Mouse (Mus musculus) heart, embryonic 11.5 days (tissue): ENCODE measurements around the gene Agbl5. TPM values are rescaled to one million over a fixed set of nuclear protein-coding genes. Genes with fewer than 3 reads are reported as not detected.

Experiments used
- ATAC-seq: fragments of 200-750 bp; cut with Nextera tagmentation; replicated peaks from 2 replicates; pipeline ENCODE4 v1.8.0; 2017; ENCODE audit warnings: moderate library complexity; ENCODE audit not compliant: insufficient number of reproducible peaks, low FRiP score, low TSS enrichment
- H3K27ac ChIP-seq: fragments of 300-500 bp; sonication (generic); 2 replicates; pipeline ENCODE4 v1.5.1; 2014; ENCODE audit warnings: mild to moderate bottlenecking, low read depth, low read length
- H3K27me3 ChIP-seq: fragments of 300-500 bp; sonication (generic); 2 replicates; pipeline ENCODE4 v1.6.1; 2014; ENCODE audit warnings: mild to moderate bottlenecking, low read length, mixed read lengths; ENCODE audit not compliant: control insufficient read depth, insufficient read depth
- H3K36me3 ChIP-seq: fragments of 300-500 bp; sonication (generic); 2 replicates; pipeline ENCODE4 v1.6.1; 2014; ENCODE audit warnings: mild to moderate bottlenecking, low read length, moderate library complexity, mixed read lengths; ENCODE audit not compliant: control insufficient read depth, insufficient read depth
- H3K4me1 ChIP-seq: fragments of 300-500 bp; sonication (generic); 2 replicates; pipeline ENCODE4 v1.6.1; 2014; ENCODE audit warnings: low read length; ENCODE audit not compliant: control insufficient read depth, insufficient read depth
- H3K4me2 ChIP-seq: fragments of 300-500 bp; sonication (generic); 2 replicates; pipeline ENCODE4 v1.6.1; 2014; ENCODE audit warnings: mild to moderate bottlenecking, moderate library complexity
- H3K4me3 ChIP-seq: fragments of 300-500 bp; sonication (generic); 2 replicates; pipeline ENCODE4 v1.5.1; 2014; ENCODE audit warnings: low read depth, low read length
- H3K9ac ChIP-seq: fragments of 300-500 bp; sonication (generic); 2 replicates; pipeline ENCODE4 v1.6.1; 2014; ENCODE audit warnings: mild to moderate bottlenecking, low read depth, low read length, moderate library complexity
- H3K9me3 ChIP-seq: fragments of 300-500 bp; sonication (generic); replicated peaks from 2 replicates; pipeline ENCODE4 v1.6.1; 2016; ENCODE audit warnings: low read length; ENCODE audit not compliant: control insufficient read depth
- WGBS: fragments of 180-500 bp; shearing (Covaris S2); extraction: QIAGEN DNeasy Blood & Tissue Kit; methylation state at CpG from one replicate; pipeline ENCODE4 v1.1.7; 2014; ENCODE audit not compliant: insufficient replicate concordance; 5-methylcytosine and 5-hydroxymethylcytosine counted together
- polyA plus RNA-seq: library from polyadenylated mRNA; unstranded; fragments of >200 nt; fragmentation: Nextera tagmentation; extraction: Ambion mirVana; gene quantifications from 2 replicates; pipeline ENCODE4 v1.2.1, GENCODE M21; 2014

The Agbl5 gene
- polyA plus RNA-seq, 1 experiment from 2014 or later: 14.5 TPM

GRCm38 (mm10) chr5:30890375-30890774, 1.9 kb downstream of the Agbl5 start:
- Histone ChIP-seq H3K9ac (no peak overlapping the region), H3K4me1 (peaks cover 10% of the 10 kb centered on the region), H3K27me3 (no peaks in the 10 kb centered on the region), H3K9me3 (no peaks in the 10 kb centered on the region), H3K4me2 (peak overlapping the region; percentile 91), H3K27ac (no peak overlapping the region), H3K4me3 (no peak overlapping the region), H3K36me3 (peaks cover 22% of the 10 kb centered on the region)
- WGBS: 73% methylated on average over 7 of the region's 7 CpGs
- ATAC-seq: no peak

- Histone ChIP-seq H3K4me1 (peaks cover 15% of the 10 kb centered on the region), H3K36me3 (peaks cover 19% of the 10 kb centered on the region), H3K27me3 (no peaks in the 10 kb centered on the region), H3K4me2 (no peak overlapping the region), H3K4me3 (no peak overlapping the region), H3K9me3 (no peaks in the 10 kb centered on the region), H3K9ac (no peak overlapping the region), H3K27ac (no peak overlapping the region)
- no peak for ATAC-seq
- 89% methylated on average over 5 of the region's 5 CpGs for WGBS
Measured at GRCm38 (mm10) chr5:30901860-30902259, 13.4 kb downstream of the Agbl5 start.

DNA sequence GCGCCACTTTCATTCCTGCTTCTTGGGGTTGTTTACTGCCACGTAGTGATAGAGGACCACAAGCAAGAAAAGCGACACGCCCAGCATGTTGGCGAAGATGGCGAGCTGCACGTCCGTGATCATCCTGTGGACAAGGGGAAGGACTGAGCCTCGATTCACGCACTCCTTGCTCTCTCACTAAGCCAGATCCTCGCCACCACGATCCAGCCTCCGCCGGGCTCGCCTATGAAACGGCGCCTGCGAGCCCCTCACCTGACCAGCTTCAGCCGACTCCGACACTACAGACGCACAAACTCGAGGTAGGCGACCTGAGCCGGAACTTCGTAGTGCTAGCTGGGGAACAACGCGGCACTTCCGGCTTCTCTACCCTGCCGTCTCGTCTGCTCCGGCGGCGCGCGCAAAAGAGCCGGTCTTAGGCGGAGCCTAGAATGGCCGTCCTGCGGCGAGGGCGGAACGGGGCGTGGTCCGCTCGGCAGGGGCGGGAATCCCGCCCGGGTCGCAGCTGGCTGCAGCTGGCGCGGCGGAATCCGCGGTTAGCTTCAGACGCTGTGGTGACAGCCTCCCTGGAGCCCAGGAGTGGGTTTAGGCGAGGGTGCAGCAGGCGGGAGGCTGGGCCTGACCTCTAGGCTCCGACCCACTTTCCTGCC, 19.0 kb downstream of the Agbl5 start, which contains the start of gene Ost4:
Gene Ost4, minus strand, starts transcription at position 376 of the 647 bp plus-strand sequence.
- under 1% methylated on average over 58 of the region's 58 CpGs for WGBS

DNA sequence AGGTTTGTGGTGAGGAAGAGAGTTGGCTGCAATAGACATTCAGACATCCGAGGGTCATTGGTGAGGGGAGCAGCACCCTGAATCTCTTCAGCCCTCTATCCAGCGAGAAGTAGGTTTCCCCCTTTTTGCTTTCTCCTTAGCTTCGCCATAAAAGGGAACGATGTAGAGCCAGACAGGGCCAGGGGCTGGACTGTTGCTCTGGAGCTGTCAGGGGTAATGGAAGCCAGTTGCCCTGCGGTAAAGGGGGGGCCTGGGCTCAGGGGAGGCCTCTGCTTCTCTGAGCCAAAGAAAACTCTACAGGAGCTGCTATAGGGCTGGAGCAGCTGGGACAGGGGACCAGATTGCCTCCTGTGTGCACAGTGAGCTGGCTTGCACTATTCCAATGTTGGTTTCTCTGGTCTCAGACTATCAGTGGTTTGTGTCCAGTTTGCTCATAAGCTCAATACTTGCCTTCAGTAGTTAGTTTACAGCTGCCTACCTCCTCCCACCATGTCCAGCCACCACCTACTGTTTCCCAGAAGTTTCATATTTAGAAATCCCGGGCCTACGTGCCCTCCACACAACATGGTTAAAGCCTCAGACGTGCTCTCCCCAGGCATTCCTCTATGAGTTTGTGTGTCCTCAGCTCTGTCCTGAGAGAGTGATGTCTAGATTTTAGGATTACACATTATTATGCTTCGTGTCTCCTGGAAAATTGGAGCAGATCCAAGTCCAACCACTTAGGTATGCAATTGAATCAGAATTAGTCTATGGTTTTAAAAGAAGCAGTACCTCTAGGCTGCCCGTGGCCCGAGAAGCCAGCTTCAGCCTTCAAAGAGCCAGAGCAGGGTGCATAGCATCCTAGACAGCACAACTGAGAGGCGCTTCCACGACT, 20.2 kb downstream of the Agbl5 start:
- Histone ChIP-seq H3K9me3 (no peaks in the 10 kb centered on the region), H3K27me3 (no peaks in the 10 kb centered on the region), H3K4me1 (peaks cover 56% of the 10 kb centered on the region), H3K4me3 (peak overlapping the region; percentile 81), H3K9ac (peak overlapping the region; percentile 88), H3K4me2 (peak overlapping the region; percentile 90), H3K36me3 (peaks cover 8% of the 10 kb centered on the region), H3K27ac (peak overlapping the region; percentile 94)
- WGBS: 31% methylated on average over 13 of the region's 13 CpGs
- no peak for ATAC-seq

More for the DNA sequence above, 19.0 kb downstream of the Agbl5 start, which contains the start of gene Ost4:
- Histone ChIP-seq H3K4me3 (peak within 1 kb of the TSS; percentile 81), H3K4me1 (peaks cover 47% of the 10 kb centered on the region), H3K36me3 (peaks cover 14% of the 10 kb centered on the region), H3K9ac (peak within 1 kb of the TSS; percentile 88), H3K27ac (peak within 1 kb of the TSS; percentile 94), H3K27me3 (no peaks in the 10 kb centered on the region), H3K9me3 (no peaks in the 10 kb centered on the region), H3K4me2 (peak within 1 kb of the TSS; percentile 90)
- peak; percentile 90 for ATAC-seq

GRCm38 (mm10) chr5:30909300-30909659, 20.8 kb downstream of the Agbl5 start:
- Histone ChIP-seq H3K4me3 (no peak overlapping the region), H3K9ac (no peak overlapping the region), H3K27ac (peak overlapping the region; percentile 94), H3K4me2 (peak overlapping the region; percentile 90), H3K36me3 (peaks cover 8% of the 10 kb centered on the region; the same call in 1 of the 2 replicates), H3K27me3 (no peaks in the 10 kb centered on the region), H3K4me1 (peaks cover 59% of the 10 kb centered on the region), H3K9me3 (no peaks in the 10 kb centered on the region)
- no peak for ATAC-seq
- WGBS: 16% methylated on average over 7 of the region's 7 CpGs

DNA sequence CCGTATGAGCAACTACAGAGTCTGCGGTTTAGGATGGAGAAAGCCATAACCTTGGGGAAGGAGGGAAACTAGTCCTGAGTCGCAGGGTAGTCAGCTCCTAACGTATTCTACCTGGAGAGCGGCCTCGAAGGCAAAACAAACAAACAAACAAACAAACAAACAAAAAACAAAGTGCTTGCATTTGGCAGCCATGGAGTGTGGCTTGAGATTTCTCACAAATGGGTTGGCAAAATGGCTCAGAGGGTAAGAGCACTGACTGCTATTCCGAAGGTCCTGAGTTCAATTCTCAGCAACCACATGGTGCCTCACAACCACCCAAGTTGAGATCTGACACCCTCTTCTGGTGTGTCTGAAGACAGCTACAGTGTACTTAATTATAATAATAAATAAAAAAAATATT, 21.4 kb downstream of the Agbl5 start:
- no peak overlapping the region for H3K9ac ChIP-seq

DNA sequence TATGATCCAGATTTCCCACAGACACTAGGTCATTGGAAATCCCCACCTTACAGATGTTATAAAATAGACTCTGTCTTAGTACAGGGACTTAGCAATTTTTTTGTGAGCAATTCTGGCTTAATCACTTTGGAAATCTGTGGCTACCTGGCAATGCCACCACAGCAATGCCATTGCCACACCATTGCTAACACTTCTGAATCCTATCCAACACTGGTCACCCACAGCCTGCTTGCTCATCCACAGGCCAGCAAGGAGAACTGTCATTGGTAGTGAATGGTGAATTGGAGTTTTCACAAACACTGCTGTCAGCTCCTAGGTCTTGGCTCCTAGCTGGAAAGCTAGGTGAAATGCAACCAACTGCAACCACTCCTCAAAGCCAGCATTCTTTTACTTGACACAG, 22.0 kb downstream of the Agbl5 start:
- Histone ChIP-seq H3K36me3 (peaks cover 3% of the 10 kb centered on the region), H3K9me3 (no peaks in the 10 kb centered on the region), H3K27ac (no peak overlapping the region), H3K9ac (no peak overlapping the region), H3K4me1 (peaks cover 56% of the 10 kb centered on the region), H3K4me3 (no peak overlapping the region), H3K27me3 (no peaks in the 10 kb centered on the region), H3K4me2 (no peak overlapping the region)
- no peak for ATAC-seq

More for the DNA sequence above, 21.4 kb downstream of the Agbl5 start:
- no peaks in the 10 kb centered on the region for H3K27me3 ChIP-seq
- peaks cover 7% of the 10 kb centered on the region; the same call in 1 of the 2 replicates for H3K36me3 ChIP-seq
- 79% methylated on average over 7 of the region's 7 CpGs for WGBS
- H3K4me1 ChIP-seq: peaks cover 59% of the 10 kb centered on the region
- no peak overlapping the region for H3K4me2 ChIP-seq
- no peaks in the 10 kb centered on the region for H3K9me3 ChIP-seq
- H3K27ac ChIP-seq: peak overlapping the region; percentile 94; the same call in 1 of the 2 replicates
- no peak for ATAC-seq
- no peak overlapping the region for H3K4me3 ChIP-seq

- H3K4me1 ChIP-seq: peaks cover 56% of the 10 kb centered on the region
- no peaks in the 10 kb centered on the region for H3K9me3 ChIP-seq
- no peak for ATAC-seq
- H3K4me2 ChIP-seq: no peak overlapping the region
- H3K27ac ChIP-seq: peak overlapping the region; percentile 92
- 55% methylated on average over 5 of the region's 5 CpGs for WGBS
- no peak overlapping the region for H3K9ac ChIP-seq
- no peak overlapping the region for H3K4me3 ChIP-seq
- H3K36me3 ChIP-seq: peaks cover 2% of the 10 kb centered on the region; the same call in 1 of the 2 replicates
- H3K27me3 ChIP-seq: no peaks in the 10 kb centered on the region
Measured at GRCm38 (mm10) chr5:30912156-30912555, 23.7 kb downstream of the Agbl5 start.
